Mouse (Mus musculus): ENCODE results near the gene Tas2r135. TPM values are rescaled to one million over a fixed set of nuclear protein-coding genes. Genes with fewer than 3 reads are reported as not detected.
A peak's percentile ranks its signal among the peaks of the same experiment; 100 is the strongest.

The Tas2r135 gene
- polyA plus RNA-seq, 1 experiment = 0.07 TPM

DNA sequence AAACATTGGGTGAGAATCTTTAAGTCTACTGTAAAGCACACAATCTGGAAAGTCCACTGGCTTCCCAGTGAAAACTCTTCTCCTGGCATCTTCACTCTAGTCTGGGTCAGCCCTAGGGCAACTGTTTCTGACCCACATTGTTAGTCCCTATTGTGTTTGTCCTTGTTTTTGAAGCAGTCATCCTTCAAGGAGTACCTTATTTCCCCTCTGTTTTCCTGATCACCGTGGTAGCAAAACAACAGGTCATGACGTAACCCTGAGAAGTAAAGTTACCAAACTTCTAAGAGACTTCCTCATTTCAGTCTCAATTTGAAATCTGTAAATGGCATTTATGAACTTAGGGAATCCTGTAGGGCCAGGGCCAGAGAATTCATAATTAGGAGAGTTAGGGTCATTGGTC, 16.2 kb downstream of the Tas2r135 start:
- Histone ChIP-seq H3K4me3 (ENCODE audit: extremely low read depth, insufficient read depth, insufficient read length) (no peak overlapping the region), H3K27ac (ENCODE audit: insufficient read depth, low read length) (no peak overlapping the region; the same call in 1 of the 2 replicates), H3K36me3 (ENCODE audit: control insufficient read depth, insufficient read depth, low read length) (no peaks in the 10 kb centered on the region), H3K4me1 (ENCODE audit: control insufficient read depth, insufficient read depth, insufficient read length) (peaks cover 2% of the 10 kb centered on the region), H3K27me3 (ENCODE audit: control insufficient read depth, insufficient read depth, low read length) (no peaks in the 10 kb centered on the region)
- peak in 1 of 2 experiments; percentile 67 for DNase-seq (ENCODE audit: low read depth in 1 of 2, low spot score in 2 of 2)
- TF ChIP-seq POLR2A (IDR thresholded peaks at IDR 0.05; ENCODE audit: low read depth, low read length) (no peak), CTCF (IDR thresholded peaks at IDR 0.05; ENCODE audit: extremely low read depth, insufficient read depth, insufficient read length, insufficient replicate concordance) (no peak)
- WGBS = 18% methylated on average over 2 of the region's 2 CpGs

- TF ChIP-seq POLR2A (IDR thresholded peaks at IDR 0.05; ENCODE audit: low read depth, low read length) = no peak
- TF ChIP-seq CTCF (IDR thresholded peaks at IDR 0.05; ENCODE audit: extremely low read depth, insufficient read depth, insufficient read length, insufficient replicate concordance) = no peak
- Histone ChIP-seq H3K4me1 (ENCODE audit: control insufficient read depth, insufficient read depth, insufficient read length) (peaks cover 2% of the 10 kb centered on the region), H3K27me3 (ENCODE audit: control insufficient read depth, insufficient read depth, low read length) (no peaks in the 10 kb centered on the region), H3K27ac (ENCODE audit: insufficient read depth, low read length) (no peak overlapping the region), H3K4me3 (ENCODE audit: extremely low read depth, insufficient read depth, insufficient read length) (no peak overlapping the region), H3K36me3 (ENCODE audit: control insufficient read depth, insufficient read depth, low read length) (no peaks in the 10 kb centered on the region)
- no peak for DNase-seq (ENCODE audit: low read depth in 1 of 2, low spot score in 2 of 2)
- WGBS = 45% methylated on average over 3 of the region's 3 CpGs
Measured at GRCm38 (mm10) chr6:42424472-42424871, 19.2 kb downstream of the Tas2r135 start.

DNA sequence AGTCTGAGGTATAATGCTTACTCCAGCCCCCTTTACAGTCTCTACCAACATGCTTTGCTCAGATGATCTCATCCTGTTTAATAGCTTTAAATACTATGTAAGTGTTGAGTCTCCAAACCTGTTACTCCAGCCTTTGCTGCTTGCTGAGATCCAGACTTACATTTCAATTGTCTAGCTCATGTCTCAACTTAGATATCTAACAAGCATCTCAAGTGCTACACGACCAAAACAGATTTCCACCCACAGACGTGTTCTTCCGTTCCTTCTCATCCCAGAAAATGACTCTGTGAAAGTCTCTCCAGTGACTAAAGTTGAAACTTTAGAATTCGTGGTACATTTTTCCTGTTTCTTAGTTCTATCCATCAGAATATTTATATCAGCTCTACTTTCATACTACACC, 21.1 kb downstream of the Tas2r135 start:
- WGBS = 88% methylated on average over 4 of the region's 4 CpGs
- no peak overlapping the region for H3K27ac ChIP-seq (ENCODE audit: insufficient read depth, low read length)
- H3K4me3 ChIP-seq (ENCODE audit: extremely low read depth, insufficient read depth, insufficient read length) = no peak overlapping the region
- DNase-seq (ENCODE audit: low read depth in 1 of 2, low spot score in 2 of 2) = no peak
- TF ChIP-seq POLR2A (IDR thresholded peaks at IDR 0.05; ENCODE audit: low read depth, low read length) = no peak
- no peak for TF ChIP-seq CTCF (IDR thresholded peaks at IDR 0.05; ENCODE audit: extremely low read depth, insufficient read depth, insufficient read length, insufficient replicate concordance)
- peaks cover 2% of the 10 kb centered on the region for H3K4me1 ChIP-seq (ENCODE audit: control insufficient read depth, insufficient read depth, insufficient read length)
- H3K27me3 ChIP-seq (ENCODE audit: control insufficient read depth, insufficient read depth, low read length) = no peaks in the 10 kb centered on the region
- H3K36me3 ChIP-seq (ENCODE audit: control insufficient read depth, insufficient read depth, low read length) = no peaks in the 10 kb centered on the region

- 39% methylated on average over 2 of the region's 2 CpGs for WGBS
- TF ChIP-seq CTCF (IDR thresholded peaks at IDR 0.05; ENCODE audit: extremely low read depth, insufficient read depth, insufficient read length, insufficient replicate concordance) = no peak
- TF ChIP-seq POLR2A (IDR thresholded peaks at IDR 0.05; ENCODE audit: low read depth, low read length) = no peak
- DNase-seq (ENCODE audit: low read depth in 1 of 2, low spot score in 2 of 2) = no peak
- no peak overlapping the region for H3K4me3 ChIP-seq (ENCODE audit: extremely low read depth, insufficient read depth, insufficient read length)
- H3K27me3 ChIP-seq (ENCODE audit: control insufficient read depth, insufficient read depth, low read length) = no peaks in the 10 kb centered on the region
- no peaks in the 10 kb centered on the region for H3K4me1 ChIP-seq (ENCODE audit: control insufficient read depth, insufficient read depth, insufficient read length)
- H3K36me3 ChIP-seq (ENCODE audit: control insufficient read depth, insufficient read depth, low read length) = no peaks in the 10 kb centered on the region
- H3K27ac ChIP-seq (ENCODE audit: insufficient read depth, low read length) = no peak overlapping the region
Measured at GRCm38 (mm10) chr6:42433554-42433953, 28.3 kb downstream of the Tas2r135 start.

GRCm38 (mm10) chr6:42434446-42434845, 29.2 kb downstream of the Tas2r135 start, which contains the start of gene Tas2r126:
Tas2r126 (plus strand) TSS chr6:42434535.
- no peak for TF ChIP-seq POLR2A (IDR thresholded peaks at IDR 0.05; ENCODE audit: low read depth, low read length)
- no peak for TF ChIP-seq CTCF (IDR thresholded peaks at IDR 0.05; ENCODE audit: extremely low read depth, insufficient read depth, insufficient read length, insufficient replicate concordance)
- 77% methylated on average over 6 of the region's 6 CpGs for WGBS
- no peaks in the 10 kb centered on the region for H3K4me1 ChIP-seq (ENCODE audit: control insufficient read depth, insufficient read depth, insufficient read length)

DNA sequence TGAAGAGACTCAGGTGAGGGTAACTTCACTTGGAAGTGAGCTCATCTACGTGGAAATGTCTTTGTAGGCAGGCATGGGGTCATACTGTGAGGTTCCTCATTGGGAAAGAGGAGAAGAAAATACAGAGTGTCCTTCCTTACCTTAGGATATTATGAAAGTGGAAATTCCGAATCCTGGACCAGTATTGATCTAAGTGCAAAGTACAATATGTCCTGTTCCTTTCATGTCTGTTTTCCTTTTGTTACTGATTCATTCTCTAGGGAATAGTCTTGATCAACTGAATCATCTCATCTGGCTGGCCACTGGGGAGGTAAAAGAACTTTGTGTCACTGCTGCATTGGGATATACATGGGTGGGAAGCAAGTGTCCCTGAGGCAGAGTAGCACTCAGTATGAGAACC, 30.3 kb downstream of the Tas2r135 start:
- DNase-seq (ENCODE audit: low read depth in 1 of 2, low spot score in 2 of 2) = no peak
- no peaks in the 10 kb centered on the region for H3K4me1 ChIP-seq (ENCODE audit: control insufficient read depth, insufficient read depth, insufficient read length)
- H3K27me3 ChIP-seq (ENCODE audit: control insufficient read depth, insufficient read depth, low read length) = no peaks in the 10 kb centered on the region
- TF ChIP-seq CTCF (IDR thresholded peaks at IDR 0.05; ENCODE audit: extremely low read depth, insufficient read depth, insufficient read length, insufficient replicate concordance) (no peak), POLR2A (IDR thresholded peaks at IDR 0.05; ENCODE audit: low read depth, low read length) (no peak)
- WGBS = 78% methylated on average over 2 of the region's 2 CpGs
- no peak overlapping the region for H3K4me3 ChIP-seq (ENCODE audit: extremely low read depth, insufficient read depth, insufficient read length)
- no peak overlapping the region for H3K27ac ChIP-seq (ENCODE audit: insufficient read depth, low read length)
- H3K36me3 ChIP-seq (ENCODE audit: control insufficient read depth, insufficient read depth, low read length) = no peaks in the 10 kb centered on the region

More at GRCm38 (mm10) chr6:42434446-42434845, 29.2 kb downstream of the Tas2r135 start, which contains the start of gene Tas2r126:
- Histone ChIP-seq H3K36me3 (ENCODE audit: control insufficient read depth, insufficient read depth, low read length) (no peaks in the 10 kb centered on the region), H3K27ac (ENCODE audit: insufficient read depth, low read length) (no peak within 1 kb of the TSS), H3K4me3 (ENCODE audit: extremely low read depth, insufficient read depth, insufficient read length) (no peak within 1 kb of the TSS), H3K27me3 (ENCODE audit: control insufficient read depth, insufficient read depth, low read length) (no peaks in the 10 kb centered on the region)
- no peak for DNase-seq (ENCODE audit: low read depth in 1 of 2, low spot score in 2 of 2)

- no peak for DNase-seq (ENCODE audit: low read depth in 1 of 2, low spot score in 2 of 2)
- TF ChIP-seq POLR2A (IDR thresholded peaks at IDR 0.05; ENCODE audit: low read depth, low read length) (no peak), CTCF (IDR thresholded peaks at IDR 0.05; ENCODE audit: extremely low read depth, insufficient read depth, insufficient read length, insufficient replicate concordance) (no peak)
Measured at GRCm38 (mm10) chr6:42441395-42441794, 36.2 kb downstream of the Tas2r135 start.

More at GRCm38 (mm10) chr6:42441395-42441794, 36.2 kb downstream of the Tas2r135 start:
- H3K36me3 ChIP-seq (ENCODE audit: control insufficient read depth, insufficient read depth, low read length) = no peaks in the 10 kb centered on the region
- H3K27me3 ChIP-seq (ENCODE audit: control insufficient read depth, insufficient read depth, low read length) = no peaks in the 10 kb centered on the region
- H3K4me1 ChIP-seq (ENCODE audit: control insufficient read depth, insufficient read depth, insufficient read length) = no peaks in the 10 kb centered on the region
- no peak overlapping the region for H3K4me3 ChIP-seq (ENCODE audit: extremely low read depth, insufficient read depth, insufficient read length)
- H3K27ac ChIP-seq (ENCODE audit: insufficient read depth, low read length) = no peak overlapping the region
- 71% methylated on average over 2 of the region's 2 CpGs for WGBS
